ENCODE assay signal across 13 mouse cellular contexts in genomic region chr3:6887053-6887700, GRCm38 (mm10).
DNase-seq lines count a peak whose midpoint lies in the region; ATAC-seq lines count a peak whose summit lies in the region.
"Had no signal": no experiment of that assay in that cellular context is flagged by ENCODE, and none has a peak within 500 bp of the region (broad histone marks: within the 10 kb centered on the region; RNA-seq: fewer than 3 reads in every experiment).

No protein-coding gene starts in this region.

- 76% methylated on average over 7 of the region's 7 CpGs for WGBS in midbrain, embryonic 12.5 days
- WGBS in midbrain, embryonic 11.5 days = 85% methylated on average over 7 of the region's 7 CpGs
- 9% methylated on average over 7 of the region's 7 CpGs for whole genome bisulfite sequencing in forebrain, embryonic 16.5 days
- WGBS in midbrain, embryonic 14.5 days = 64% methylated on average over 7 of the region's 7 CpGs

- no peak for DNase-seq in midbrain, embryonic 11.5 days (ENCODE audit: low spot score, missing footprints)
- DNase-seq in midbrain, embryonic 14.5 days = peak; percentile 34
- no peak for DNase-seq in heart, adult 11 months
- no peak for DNase-seq in cerebellum, postnatal 25 days
- DNase-seq: adrenal gland, postnatal 10 days; cerebellum, adult 11 months; heart, postnatal 14 days; kidney, adult 8-10 months; lung, adult 18-20 months had no signal

- H3K36me3 ChIP-seq in midbrain, embryonic 12.5 days = no peaks in the 10 kb centered on the region
- no peaks in the 10 kb centered on the region for H3K36me3 ChIP-seq in midbrain, embryonic 11.5 days (ENCODE audit: control insufficient read depth, insufficient read depth, low read length)
- no peaks in the 10 kb centered on the region for H3K36me3 ChIP-seq in forebrain, embryonic 16.5 days (ENCODE audit: control insufficient read depth, insufficient read depth)
- H3K36me3 ChIP-seq in midbrain, embryonic 14.5 days (ENCODE audit: control insufficient read depth, insufficient read depth, low read length) = no peaks in the 10 kb centered on the region
- H3K36me3 ChIP-seq: G1E had no signal

- no peak overlapping the region for H3K4me3 ChIP-seq in midbrain, embryonic 12.5 days
- no peak overlapping the region for H3K4me3 ChIP-seq in midbrain, embryonic 11.5 days (ENCODE audit: low read depth, low read length)
- no peak overlapping the region for H3K4me3 ChIP-seq in forebrain, embryonic 16.5 days (replicated peaks; ENCODE audit: low read length)
- H3K4me3 ChIP-seq in midbrain, embryonic 14.5 days (replicated peaks; ENCODE audit: low read depth, low read length) = no peak overlapping the region

- H3K4me1 ChIP-seq in midbrain, embryonic 12.5 days = peaks cover 3% of the 10 kb centered on the region; the same call in 1 of the 2 replicates
- no peaks in the 10 kb centered on the region for H3K4me1 ChIP-seq in midbrain, embryonic 11.5 days (ENCODE audit: control insufficient read depth, insufficient read depth, low read length)
- H3K4me1 ChIP-seq in forebrain, embryonic 16.5 days (replicated peaks; ENCODE audit: control insufficient read depth, insufficient read depth, low read length) = peaks cover 7% of the 10 kb centered on the region; the same call in 1 of the 2 replicates
- H3K4me1 ChIP-seq in midbrain, embryonic 14.5 days (ENCODE audit: control insufficient read depth, insufficient read depth, low read length) = no peaks in the 10 kb centered on the region

- H3K27me3 ChIP-seq in midbrain, embryonic 12.5 days = no peaks in the 10 kb centered on the region
- H3K27me3 ChIP-seq in midbrain, embryonic 11.5 days (ENCODE audit: control insufficient read depth, insufficient read depth, low read length) = no peaks in the 10 kb centered on the region
- H3K27me3 ChIP-seq in forebrain, embryonic 16.5 days (replicated peaks; ENCODE audit: control insufficient read depth, insufficient read depth, low read length) = peaks cover 14% of the 10 kb centered on the region
- H3K27me3 ChIP-seq in midbrain, embryonic 14.5 days (ENCODE audit: control insufficient read depth, insufficient read depth, low read length) = no peaks in the 10 kb centered on the region

- H3K4me2 ChIP-seq in midbrain, embryonic 12.5 days (replicated peaks) = no peak overlapping the region
- H3K4me2 ChIP-seq in midbrain, embryonic 11.5 days = no peak overlapping the region
- 0 out of 2 replicates have a peak overlapping the region, but pooled peaks have one; percentile 17 for H3K4me2 ChIP-seq in forebrain, embryonic 16.5 days (ENCODE audit: low read length)
- no peak overlapping the region for H3K4me2 ChIP-seq in midbrain, embryonic 14.5 days (ENCODE audit: low read length)

- ATAC-seq in midbrain, embryonic 12.5 days (ENCODE audit: low FRiP score, low read depth) = peak; percentile 68
- no peak for ATAC-seq in midbrain, embryonic 11.5 days (ENCODE audit: low FRiP score)
- peak; percentile 96 for ATAC-seq in forebrain, embryonic 16.5 days
- no peak for ATAC-seq in midbrain, embryonic 14.5 days (ENCODE audit: low FRiP score, low TSS enrichment)
- ATAC-seq in cerebellum, adult (ENCODE audit: insufficient number of reproducible peaks, low FRiP score, low TSS enrichment) = no peak

- H3K9ac ChIP-seq in midbrain, embryonic 12.5 days (replicated peaks) = no peak overlapping the region
- H3K9ac ChIP-seq in midbrain, embryonic 11.5 days (ENCODE audit: low read length) = no peak overlapping the region
- H3K9ac ChIP-seq in forebrain, embryonic 16.5 days (replicated peaks; ENCODE audit: low read depth, low read length) = no peak overlapping the region
- H3K9ac ChIP-seq in midbrain, embryonic 14.5 days (replicated peaks; ENCODE audit: low read length) = no peak overlapping the region

- H3K27ac ChIP-seq in midbrain, embryonic 12.5 days (replicated peaks) = no peak overlapping the region
- H3K27ac ChIP-seq in midbrain, embryonic 11.5 days (ENCODE audit: low read depth, low read length) = no peak overlapping the region
- 0 out of 2 replicates have a peak overlapping the region, but pooled peaks have one; percentile 9 for H3K27ac ChIP-seq in forebrain, embryonic 16.5 days (ENCODE audit: low read length)
- H3K27ac ChIP-seq in midbrain, embryonic 14.5 days (replicated peaks; ENCODE audit: low read depth, low read length) = no peak overlapping the region

- H3K9me3 ChIP-seq in midbrain, embryonic 12.5 days = no peaks in the 10 kb centered on the region
- no peaks in the 10 kb centered on the region for H3K9me3 ChIP-seq in midbrain, embryonic 11.5 days (ENCODE audit: control insufficient read depth, low read length)
- H3K9me3 ChIP-seq in forebrain, embryonic 16.5 days (ENCODE audit: control insufficient read depth, low read length) = no peaks in the 10 kb centered on the region
- H3K9me3 ChIP-seq in midbrain, embryonic 14.5 days (ENCODE audit: control insufficient read depth, low read length) = no peaks in the 10 kb centered on the region
- H3K9me3 ChIP-seq: G1E had no signal

Comparison
In these comparisons a context has a peak if more than half of its experiments do, and no peak if none do; other contexts are left out.
1. ATAC-seq: peak in midbrain, embryonic 12.5 days (single experiment) and forebrain, embryonic 16.5 days (single experiment); none in midbrain, embryonic 11.5 days (single experiment), midbrain, embryonic 14.5 days (single experiment) and cerebellum, adult (single experiment).